ENCODE assay signal across 20 mouse cellular contexts in genomic region chr5:74077959-74078358, GRCm38 (mm10). TPM values are rescaled to one million over a fixed set of nuclear protein-coding genes. Genes with fewer than 3 reads are reported as not detected.
DNase-seq lines count a peak whose midpoint lies in the region; ATAC-seq lines count a peak whose summit lies in the region.
"Had no signal": no experiment of that assay in that cellular context is flagged by ENCODE, and none has a peak within 500 bp of the region (broad histone marks: within the 10 kb centered on the region; RNA-seq: fewer than 3 reads in every experiment).

No protein-coding gene starts in this region.

- H3K4me1 ChIP-seq in heart, embryonic 12.5 days (replicated peaks): peaks cover 27% of the 10 kb centered on the region
- H3K4me1 ChIP-seq in liver, embryonic 11.5 days (replicated peaks; ENCODE audit: control insufficient read depth, insufficient read depth, low read length): peaks cover 7% of the 10 kb centered on the region; the same call in 1 of the 2 replicates
- H3K4me1 ChIP-seq in liver, embryonic 12.5 days: peaks cover 32% of the 10 kb centered on the region
- H3K4me1 ChIP-seq: neural tube, embryonic 13.5 days had no signal

- H3K27me3 ChIP-seq in heart, embryonic 12.5 days (replicated peaks): no peaks in the 10 kb centered on the region
- no peaks in the 10 kb centered on the region for H3K27me3 ChIP-seq in liver, embryonic 11.5 days (replicated peaks; ENCODE audit: control insufficient read depth, insufficient read depth, low read length)
- H3K27me3 ChIP-seq in liver, embryonic 12.5 days (replicated peaks): peaks cover 29% of the 10 kb centered on the region
- H3K27me3 ChIP-seq: lung, embryonic 15.5 days had no signal

- no peaks in the 10 kb centered on the region for H3K36me3 ChIP-seq in heart, embryonic 12.5 days
- H3K36me3 ChIP-seq in liver, embryonic 11.5 days (ENCODE audit: control insufficient read depth, insufficient read depth, low read length): no peaks in the 10 kb centered on the region
- no peaks in the 10 kb centered on the region for H3K36me3 ChIP-seq in liver, embryonic 12.5 days
- H3K36me3 ChIP-seq: lung, embryonic 15.5 days; neural tube, embryonic 13.5 days had no signal

- no peak for DNase-seq in heart, postnatal 4 days
- DNase-seq in liver, embryonic 11.5 days (ENCODE audit: low spot score): no peak
- peak; percentile 38 for DNase-seq in ZHBTc4 (ENCODE audit: low read depth, low spot score)
- no peak for DNase-seq in layer of hippocampus, adult 9-10 months (ENCODE audit: low spot score)
- no peak for DNase-seq in urinary bladder, adult 2 months (ENCODE audit: low spot score)
- DNase-seq: adrenal gland, postnatal 36 days; B cell, adult 2 months; cerebellum, adult 18-20 months; cerebellum, postnatal 25 days; embryo, embryonic 11 days; gastrocnemius, postnatal 14 days; kidney, adult 8-10 months; kidney, postnatal 25 days; midbrain, embryonic 14.5 days; thymus, postnatal 36 days had no signal

- no peaks in the 10 kb centered on the region for H3K9me3 ChIP-seq in heart, embryonic 12.5 days (replicated peaks)
- no peaks in the 10 kb centered on the region for H3K9me3 ChIP-seq in liver, embryonic 11.5 days (ENCODE audit: control insufficient read depth, low read length)
- H3K9me3 ChIP-seq in liver, embryonic 12.5 days (replicated peaks): no peaks in the 10 kb centered on the region
- H3K9me3 ChIP-seq: lung, embryonic 15.5 days; neural tube, embryonic 13.5 days had no signal

- 46% methylated on average over 8 of the region's 8 CpGs for WGBS in heart, embryonic 12.5 days
- 40% methylated on average over 8 of the region's 8 CpGs for WGBS in liver, embryonic 11.5 days
- WGBS in liver, embryonic 12.5 days (ENCODE audit: insufficient replicate concordance): 29% methylated on average over 8 of the region's 8 CpGs

- no peak for ATAC-seq in heart, embryonic 12.5 days (ENCODE audit: insufficient number of reproducible peaks, low FRiP score)
- ATAC-seq in liver, embryonic 11.5 days (replicated peaks; ENCODE audit: low FRiP score): no peak
- no peak for ATAC-seq in liver, embryonic 12.5 days

- H3K4me3 ChIP-seq in heart, embryonic 12.5 days: no peak overlapping the region
- H3K4me3 ChIP-seq in liver, embryonic 11.5 days (ENCODE audit: low read depth, low read length): no peak overlapping the region
- H3K4me3 ChIP-seq in liver, embryonic 12.5 days: no peak overlapping the region
- H3K4me3 ChIP-seq: lung, embryonic 15.5 days; neural tube, embryonic 13.5 days had no signal

- peak overlapping the region; percentile 9 for H3K27ac ChIP-seq in heart, embryonic 12.5 days (ENCODE audit: poor library complexity, severe bottlenecking)
- no peak overlapping the region for H3K27ac ChIP-seq in liver, embryonic 11.5 days (ENCODE audit: low read depth, low read length)
- H3K27ac ChIP-seq in liver, embryonic 12.5 days: no peak overlapping the region
- H3K27ac ChIP-seq: liver, embryonic 14.5 days; lung, embryonic 15.5 days; neural tube, embryonic 13.5 days had no signal

- no peak overlapping the region for H3K9ac ChIP-seq in heart, embryonic 12.5 days
- H3K9ac ChIP-seq in liver, embryonic 11.5 days (ENCODE audit: low read depth, low read length): no peak overlapping the region
- H3K9ac ChIP-seq in liver, embryonic 12.5 days: no peak overlapping the region
- H3K9ac ChIP-seq: liver, embryonic 14.5 days; lung, embryonic 15.5 days; neural tube, embryonic 13.5 days had no signal

- H3K4me2 ChIP-seq in heart, embryonic 12.5 days: no peak overlapping the region
- peak overlapping the region; percentile 6; the same call in 1 of the 2 replicates for H3K4me2 ChIP-seq in liver, embryonic 11.5 days
- H3K4me2 ChIP-seq in liver, embryonic 12.5 days: no peak overlapping the region
- H3K4me2 ChIP-seq: lung, embryonic 15.5 days; neural tube, embryonic 13.5 days had no signal

RNA-seq across cellular contexts. Expression of gene Usp46, which starts 9.7 kb away (rescaled TPM):
- polyA plus RNA-seq in heart, embryonic 12.5 days (2016; fragmentation: Nextera tagmentation; extraction: Ambion mirVana): 41.4 and 44.7 TPM in 2 replicates
- 10 to 100 TPM; 60.5 to 66.8 TPM for total RNA-seq in heart, postnatal 4 days (2021)
- 32.9 and 37.0 TPM in 2 replicates for polyA plus RNA-seq in liver, embryonic 11.5 days (2014; fragmentation: Nextera tagmentation; extraction: Ambion mirVana)
- polyA plus RNA-seq in liver, embryonic 12.5 days (2016; fragmentation: Nextera tagmentation; extraction: Ambion mirVana): 29.5 and 31.8 TPM in 2 replicates
- 19.9 and 20.2 TPM in 2 replicates for polyA plus RNA-seq in urinary bladder, adult 2 months (2012; rRNA removed)
